Mouse (Mus musculus) gastrocnemius, postnatal 10 days (tissue): ENCODE data around the gene Pi4kb. TPM values are rescaled to one million over a fixed set of nuclear protein-coding genes. Genes with fewer than 3 reads are reported as not detected.
"Not testable (repeated sequence)": the region's sequence is repeated elsewhere in the genome, so short reads cannot be mapped to it uniquely, and the experiment has no call there.

Source experiments
- DNase-seq: peaks from one replicate; pipeline ENCODE4 v3.0.0; 2021; ENCODE audit warnings: mixed read lengths
- total RNA-seq, 2 experiments: library from RNA; stranded (reverse); gene quantifications; 2 replicates each; pipeline ENCODE4 v1.2.3; 2021

The Pi4kb gene
- total RNA-seq, 2 experiments from 2014 or later = 31.0 to 32.7 TPM

GRCm38 (mm10) chr3:95015337-95015872 is 40.9 kb downstream of the Pi4kb start, which contains the start of gene Zfp687:
Gene Zfp687 (minus strand): TSS chr3:95015448.
- peak; percentile 98 for DNase-seq

DNA sequence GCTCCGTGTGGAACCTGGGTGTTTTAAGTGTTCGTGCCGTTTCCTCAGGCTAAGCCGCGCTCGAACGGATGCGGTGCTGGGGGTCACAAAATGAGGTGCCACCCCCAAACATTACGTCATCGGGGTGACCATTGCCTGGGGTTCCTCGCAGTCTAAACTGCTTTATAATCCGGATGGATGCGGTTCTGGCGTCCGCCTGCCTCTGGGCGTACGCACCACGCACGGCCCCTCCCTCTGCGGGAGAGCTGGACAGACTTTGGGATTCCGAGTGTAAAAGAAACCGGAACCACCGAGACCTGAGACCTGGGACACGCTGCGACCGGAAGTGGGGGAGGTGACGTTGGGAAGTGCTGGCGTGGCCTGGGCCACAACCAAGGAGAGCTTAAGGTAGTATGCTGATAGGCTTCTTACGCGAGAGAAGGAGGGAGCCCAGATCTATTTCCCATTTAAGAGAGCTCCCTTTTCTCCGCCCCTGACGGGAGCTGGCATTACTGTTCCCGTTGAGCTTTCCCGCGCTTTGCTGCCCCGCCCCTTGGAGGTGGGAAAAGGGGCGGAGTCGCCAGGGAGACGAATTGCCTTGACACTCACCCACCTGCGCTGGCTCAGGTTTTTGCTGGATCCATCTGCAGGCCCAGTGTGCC is 41.5 kb downstream of the Pi4kb start:
- peak; percentile 81 for DNase-seq

DNA sequence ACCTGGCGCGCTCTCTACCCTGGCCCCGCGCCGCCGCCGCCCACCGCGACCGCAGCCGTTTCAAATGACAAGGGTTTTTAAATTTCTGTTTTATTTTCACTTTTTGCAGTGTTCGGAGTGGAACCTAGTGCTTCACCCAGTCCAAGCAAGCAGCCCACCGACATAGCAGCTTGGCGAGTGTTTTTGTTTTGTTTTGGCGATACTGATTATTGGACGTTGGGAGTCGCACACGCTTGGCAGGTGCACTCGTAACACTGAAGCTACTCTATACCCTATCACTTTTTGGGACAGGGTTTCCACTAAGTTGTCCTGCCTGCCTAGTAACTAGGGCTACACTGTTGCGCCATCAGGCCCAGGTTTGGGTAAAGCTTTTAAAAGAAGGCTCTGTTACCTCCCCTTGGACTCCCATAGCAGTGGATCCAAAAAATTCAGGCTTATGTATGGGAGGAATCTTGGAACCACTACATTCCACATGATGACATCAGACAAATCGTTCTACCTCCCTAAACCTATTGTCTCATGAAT is 42.1 kb downstream of the Pi4kb start:
- no peak for DNase-seq

DNA sequence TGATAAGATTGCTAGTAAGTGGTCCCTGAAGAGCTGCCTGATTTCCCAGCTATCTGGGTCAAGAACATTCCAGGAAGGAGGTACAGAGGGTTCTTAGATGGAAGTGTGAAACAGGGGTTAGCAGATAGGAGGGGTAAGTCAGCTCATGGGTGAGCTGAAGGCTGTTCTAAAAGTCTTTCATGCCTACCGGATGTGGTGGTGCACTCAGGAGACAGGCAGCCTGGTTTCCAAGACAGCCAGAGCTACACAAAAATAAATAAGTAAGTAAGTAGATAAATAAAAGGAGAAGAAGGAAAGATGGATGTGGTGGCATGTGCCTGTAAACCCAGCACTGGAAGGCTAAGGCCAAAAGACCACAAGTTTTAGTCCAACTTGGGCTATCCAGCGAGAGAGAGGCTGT is 44.2 kb downstream of the Pi4kb start:
- no peak for DNase-seq

DNA sequence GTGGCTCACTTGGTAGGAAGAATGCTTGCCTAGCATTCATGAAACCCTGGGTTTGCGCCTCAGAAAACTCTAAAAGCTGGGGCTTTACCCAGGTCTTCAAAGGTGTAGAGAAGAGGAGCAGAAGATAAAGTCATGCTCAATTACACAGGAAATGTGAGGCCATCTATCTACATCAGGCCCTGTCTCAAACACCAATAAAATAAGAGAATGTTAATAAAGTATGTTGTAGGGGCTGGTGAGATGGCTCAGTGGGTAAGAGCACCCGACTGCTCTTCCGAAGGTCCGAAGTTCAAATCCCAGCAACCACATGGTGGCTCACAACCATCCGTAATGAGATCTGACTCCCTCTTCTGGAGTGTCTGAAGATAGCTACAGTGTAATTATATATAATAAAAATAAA is 46.4 kb downstream of the Pi4kb start:
- not testable (repeated sequence) for DNase-seq

- DNase-seq = no peak
Observed at GRCm38 (mm10) chr3:95024551-95024950, 50.0 kb downstream of the Pi4kb start.

DNA sequence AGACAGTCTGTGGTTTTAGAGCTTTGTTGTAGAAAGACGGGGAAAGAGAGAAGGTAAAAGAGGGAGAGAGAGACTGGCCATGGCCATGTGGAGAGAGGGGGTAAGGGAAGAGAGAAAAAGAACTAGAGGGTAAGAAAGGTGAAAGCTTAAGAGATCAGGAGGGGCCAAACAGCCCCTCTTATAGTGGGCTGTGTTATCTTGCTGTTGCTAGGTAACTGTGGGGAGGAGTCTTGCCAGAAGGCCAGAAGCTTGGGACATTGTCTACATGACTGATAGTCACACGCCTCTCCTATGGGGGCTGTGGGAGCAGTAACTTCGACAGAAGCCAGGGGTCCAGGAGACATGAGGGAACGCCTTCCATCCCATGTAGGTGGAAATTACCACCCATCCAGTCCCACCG is 50.7 kb downstream of the Pi4kb start:
- DNase-seq = no peak

GRCm38 (mm10) chr3:95027057-95027645 is 52.6 kb downstream of the Pi4kb start:
- DNase-seq = no peak

DNA sequence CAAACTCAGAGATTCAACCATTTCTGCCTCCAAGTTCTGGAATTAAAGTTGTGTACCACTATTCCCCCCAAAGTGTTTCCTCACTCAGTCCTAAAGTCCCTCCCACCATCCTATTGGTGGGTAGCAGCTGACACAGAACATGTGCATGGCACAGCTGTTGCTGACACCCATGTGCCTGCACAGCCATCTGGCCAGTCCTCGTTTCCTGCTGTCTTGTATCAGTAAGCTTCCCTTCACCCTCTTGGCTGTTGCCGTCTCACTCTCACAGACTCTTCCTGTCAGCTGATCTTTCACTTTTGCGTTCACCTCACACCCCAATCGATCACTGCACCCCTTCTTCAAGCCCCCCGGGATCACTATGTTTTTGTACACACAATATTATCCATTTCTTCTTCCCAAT is 53.2 kb downstream of the Pi4kb start:
- no peak for DNase-seq

DNA sequence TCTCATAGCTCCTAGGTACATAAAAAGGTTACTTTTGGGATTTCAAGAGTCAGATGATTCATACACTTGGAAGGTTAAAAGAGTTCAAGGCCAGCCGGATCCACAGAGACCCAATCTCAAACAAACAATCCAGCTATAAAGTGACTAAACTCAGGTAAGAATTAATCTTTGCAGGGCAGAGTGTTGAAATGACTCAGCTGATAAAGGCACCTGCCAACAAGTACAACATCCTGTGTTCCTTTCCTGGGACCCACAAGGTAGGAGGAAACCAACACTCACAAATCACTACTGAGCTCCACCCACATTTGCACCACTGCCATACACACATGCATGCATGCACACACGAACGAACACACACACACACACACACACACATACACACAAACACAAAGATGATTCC is 54.1 kb downstream of the Pi4kb start:
- no peak for DNase-seq

DNA sequence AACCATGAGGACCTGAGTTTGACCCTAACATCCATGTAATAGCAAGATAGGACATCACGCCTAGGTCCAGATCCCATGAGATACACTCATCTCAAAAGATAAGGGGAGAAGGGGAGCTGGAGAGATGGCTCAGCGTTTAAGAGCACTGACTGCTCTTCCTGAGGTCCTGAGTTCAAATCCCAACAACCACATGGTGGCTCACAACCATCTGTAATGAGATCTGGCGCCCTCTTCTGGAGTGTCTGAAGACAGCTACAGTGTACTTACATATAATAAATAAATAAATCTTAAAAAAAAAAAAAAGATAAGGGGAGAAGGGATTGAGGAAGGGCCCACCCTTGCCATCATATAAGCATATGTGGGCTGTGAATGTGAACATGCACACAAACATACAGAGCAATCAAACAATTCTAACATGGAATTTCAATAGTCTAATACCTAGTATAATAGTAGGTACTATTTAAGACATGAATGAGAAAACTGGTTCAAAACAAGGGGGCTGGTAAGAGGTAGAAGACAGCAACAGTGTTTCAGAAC is 54.8 kb downstream of the Pi4kb start:
- not testable (repeated sequence) for DNase-seq

GRCm38 (mm10) chr3:95029953-95030352 is 55.4 kb downstream of the Pi4kb start:
- DNase-seq = no peak

- DNase-seq = no peak
Observed at GRCm38 (mm10) chr3:95041625-95042024, 67.1 kb downstream of the Pi4kb start.

DNA sequence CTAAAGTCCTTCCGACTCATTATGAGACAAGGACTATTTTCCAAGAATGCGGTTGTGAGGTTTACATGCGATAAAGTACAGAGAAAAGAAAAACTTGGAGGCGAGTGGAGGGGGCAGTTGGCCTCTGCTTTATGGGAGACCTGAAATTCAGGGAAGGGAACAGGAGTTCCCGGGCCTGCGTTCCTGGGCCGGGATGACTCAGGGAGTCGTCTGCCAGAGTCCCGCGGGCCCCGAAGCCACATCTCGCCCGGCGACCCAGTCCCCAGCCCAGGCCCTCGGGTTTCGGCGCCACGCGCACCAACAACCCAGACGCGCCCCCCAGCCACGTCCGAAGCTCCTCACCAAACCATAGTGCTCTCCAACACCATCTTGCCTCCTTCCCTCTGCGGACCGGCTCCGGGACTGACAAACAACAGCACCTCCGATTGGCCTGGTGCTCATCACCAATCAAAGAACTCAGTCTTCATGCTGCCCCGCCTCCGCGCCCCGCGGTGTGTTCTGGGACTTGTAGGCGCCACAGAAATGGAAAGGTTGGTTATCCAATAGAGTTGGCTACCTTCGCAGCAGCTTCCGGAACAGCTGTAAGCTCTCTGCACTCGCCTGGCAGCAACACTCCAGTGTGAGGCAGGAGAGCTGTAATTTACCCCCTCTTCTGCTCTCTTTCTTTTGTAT is 67.8 kb downstream of the Pi4kb start, which contains the start of gene Psmd4:
Psmd4 (minus strand) TSS at position 449 of the 672 bp plus-strand sequence.
- peak; percentile 94 for DNase-seq

- no peak for DNase-seq
Observed at GRCm38 (mm10) chr3:95042838-95043229, 68.3 kb downstream of the Pi4kb start.

- DNase-seq = no peak
Observed at GRCm38 (mm10) chr3:95043251-95043650, 68.7 kb downstream of the Pi4kb start.

- DNase-seq = no peak
Observed at GRCm38 (mm10) chr3:95046462-95047057, 72.0 kb downstream of the Pi4kb start.

- DNase-seq = no peak
Observed at GRCm38 (mm10) chr3:95047914-95048313, 73.4 kb downstream of the Pi4kb start.

DNA sequence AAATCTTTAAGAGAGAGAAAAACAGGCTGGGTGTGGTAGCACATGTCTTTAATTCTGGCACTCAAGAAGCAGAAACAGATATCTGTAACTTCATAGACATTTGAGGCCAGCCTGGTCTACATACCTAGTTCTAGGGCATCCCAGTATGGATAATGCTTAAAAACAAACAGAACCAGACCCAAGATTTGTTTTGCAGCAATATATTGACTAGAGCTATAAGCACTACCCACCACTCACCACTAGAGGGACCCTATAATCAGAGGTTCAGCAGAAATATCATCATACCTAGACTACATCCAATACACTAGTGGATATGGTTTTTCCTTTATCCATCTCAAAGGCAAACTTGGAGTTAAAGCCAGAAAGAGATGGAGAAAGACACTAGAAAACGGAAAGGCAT is 78.4 kb downstream of the Pi4kb start:
- no peak for DNase-seq

GRCm38 (mm10) chr3:95053701-95054100 is 79.2 kb downstream of the Pi4kb start:
- DNase-seq = no peak

DNA sequence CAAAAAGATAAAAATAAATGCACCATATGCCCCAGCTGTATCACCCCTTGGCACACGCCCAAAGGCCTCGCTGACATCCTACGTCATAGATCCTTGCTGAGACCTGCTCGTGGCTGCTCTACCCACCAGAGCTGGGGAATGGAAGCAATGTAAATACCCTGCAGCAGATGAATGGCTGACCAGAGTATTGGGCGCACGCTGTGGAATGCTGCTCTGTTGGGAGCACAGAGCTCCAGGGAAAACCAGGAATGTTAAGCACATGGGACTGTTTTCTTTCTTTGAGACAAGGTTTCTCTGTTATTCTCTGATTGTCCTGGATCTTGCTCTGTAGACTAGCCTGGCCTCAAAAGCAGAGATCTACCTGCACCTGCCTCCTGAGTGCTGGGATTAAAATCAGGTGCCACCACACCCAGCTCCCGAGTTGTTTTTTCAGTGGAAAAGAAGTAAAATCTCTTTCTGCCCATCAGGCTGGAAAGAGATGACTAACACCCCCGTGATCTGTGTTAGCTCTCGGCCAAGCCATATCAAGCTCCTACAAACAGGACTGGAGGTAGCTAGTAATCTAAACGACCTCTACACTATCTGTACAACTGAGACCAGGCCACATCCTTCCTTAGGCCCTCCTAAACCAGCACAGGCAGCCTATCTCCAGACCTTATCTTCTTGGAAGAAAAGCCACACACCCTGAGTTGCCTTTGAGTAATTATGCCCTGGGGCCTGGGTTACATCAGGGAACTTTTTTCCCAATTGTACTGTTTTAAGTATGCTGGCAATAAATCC is 80.1 kb downstream of the Pi4kb start:
- DNase-seq = peak; percentile 15

DNA sequence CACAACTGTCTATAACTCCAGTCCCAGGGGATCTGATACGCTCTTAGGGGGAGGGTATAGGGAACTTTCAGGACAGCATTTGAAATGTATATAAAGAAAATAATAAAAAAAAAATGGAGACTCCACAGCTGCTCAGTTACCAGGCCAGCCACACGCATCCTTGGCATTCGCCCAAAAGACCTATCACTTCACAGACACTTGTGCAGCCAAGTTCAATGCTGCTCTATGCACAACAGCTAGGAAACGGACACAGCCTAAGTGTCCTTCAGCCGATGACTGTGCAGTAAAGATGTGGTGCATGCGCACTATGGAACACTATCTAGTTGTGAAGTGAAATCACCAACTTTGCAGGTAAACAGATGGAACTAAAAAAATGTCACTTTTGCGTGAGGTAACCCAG is 81.7 kb downstream of the Pi4kb start:
- DNase-seq = no peak
